Mouse (Mus musculus): ENCODE measurements at regions not wholly inside any gene's neighbourhood (a gene's known extent, or its start where the extent isn't known, plus 50 kb on each side); places are given as distances from the start of the nearest gene placed in this dataset.

DNA sequence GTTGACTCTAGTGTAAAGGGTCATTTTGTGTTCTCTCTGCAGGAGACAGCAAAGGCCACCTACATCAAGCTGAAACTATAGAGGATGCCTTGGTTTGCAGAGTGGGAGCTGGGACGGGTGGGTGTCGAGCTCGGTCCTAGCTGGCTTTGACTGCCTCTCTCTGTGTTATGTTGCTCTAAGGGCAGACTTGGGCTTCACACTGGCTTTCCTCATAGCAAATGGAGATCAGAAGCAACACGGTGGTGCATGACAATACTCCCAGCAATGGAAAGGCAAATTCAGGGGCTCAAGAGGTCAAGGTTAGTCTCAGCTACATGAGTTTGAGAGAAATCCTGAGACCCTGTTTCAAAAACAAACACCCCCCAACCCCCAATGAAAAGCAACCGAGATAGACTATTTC, 122.1 kb downstream of the Evx1 start:
- no peaks in the 10 kb centered on the region for H3K27me3 ChIP-seq (ENCODE audit: control insufficient read depth, insufficient read depth, low read length)
- DNase-seq (ENCODE audit: low read depth in 3 of 3, low spot score in 3 of 3): no peak
- H3K4me1 ChIP-seq (replicated peaks; ENCODE audit: control insufficient read depth in 2 of 2, insufficient read depth in 2 of 2, low read length in 1 of 2): no peaks in the 10 kb centered on the region
- H3K27ac ChIP-seq: no peak overlapping the region
- WGBS (ENCODE audit: insufficient replicate concordance): 52% methylated on average over 5 of the region's 5 CpGs
- H3K9me3 ChIP-seq (ENCODE audit: control insufficient read depth, low read length): no peaks in the 10 kb centered on the region
- no peak overlapping the region for H3K4me2 ChIP-seq (ENCODE audit: low read depth)
- H3K36me3 ChIP-seq (replicated peaks; ENCODE audit: control insufficient read depth, insufficient read depth, low read depth): no peaks in the 10 kb centered on the region
- no peak overlapping the region for H3K4me3 ChIP-seq (ENCODE audit: insufficient read depth in 1 of 2, low read depth in 2 of 2, low read length in 2 of 2)
- no peak for TF ChIP-seq EP300 (IDR thresholded peaks at IDR 0.05; ENCODE audit: low read depth)
- no peak for TF ChIP-seq CTCF (IDR thresholded peaks at IDR 0.05; ENCODE audit: low read depth)
- no peak for ATAC-seq (ENCODE audit: insufficient read depth)
- H3K9ac ChIP-seq (replicated peaks): no peak overlapping the region

DNA sequence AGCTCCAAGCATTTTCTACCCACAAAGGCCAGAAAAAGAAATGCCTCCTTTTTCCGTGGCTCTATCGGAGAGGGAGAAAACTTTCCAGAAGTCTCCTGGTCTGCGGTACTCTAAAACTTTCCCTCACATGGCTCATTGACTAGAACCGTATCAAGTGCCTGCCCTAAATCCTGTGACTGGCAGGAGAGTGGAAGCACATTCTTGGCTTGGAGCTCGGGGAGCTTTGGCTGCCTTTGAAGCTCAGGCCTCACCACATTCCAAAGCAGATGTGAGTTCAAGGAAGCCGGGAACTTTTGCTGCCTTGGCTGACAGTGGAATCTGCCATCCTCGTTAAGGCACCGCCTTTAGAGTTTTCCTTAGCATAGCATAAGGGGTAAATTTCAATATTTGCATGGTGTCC, 125.1 kb downstream of the Evx1 start:
- Histone ChIP-seq H3K4me3 (ENCODE audit: insufficient read depth in 1 of 2, low read depth in 2 of 2, low read length in 2 of 2) (no peak overlapping the region), H3K4me2 (ENCODE audit: low read depth) (no peak overlapping the region), H3K36me3 (replicated peaks; ENCODE audit: control insufficient read depth, insufficient read depth, low read depth) (no peaks in the 10 kb centered on the region), H3K4me1 (replicated peaks; ENCODE audit: control insufficient read depth in 2 of 2, insufficient read depth in 2 of 2, low read length in 1 of 2) (no peaks in the 10 kb centered on the region), H3K9ac (replicated peaks) (no peak overlapping the region), H3K27me3 (ENCODE audit: control insufficient read depth, insufficient read depth, low read length) (no peaks in the 10 kb centered on the region), H3K27ac (no peak overlapping the region), H3K9me3 (ENCODE audit: control insufficient read depth, low read length) (no peaks in the 10 kb centered on the region)
- TF ChIP-seq CTCF (IDR thresholded peaks at IDR 0.05; ENCODE audit: low read depth): no peak
- no peak for TF ChIP-seq EP300 (IDR thresholded peaks at IDR 0.05; ENCODE audit: low read depth)
- no peak for DNase-seq (ENCODE audit: low read depth in 3 of 3, low spot score in 3 of 3)
- ATAC-seq (ENCODE audit: insufficient read depth): no peak
- 59% methylated on average over 8 of the region's 8 CpGs for WGBS (ENCODE audit: insufficient replicate concordance)

DNA sequence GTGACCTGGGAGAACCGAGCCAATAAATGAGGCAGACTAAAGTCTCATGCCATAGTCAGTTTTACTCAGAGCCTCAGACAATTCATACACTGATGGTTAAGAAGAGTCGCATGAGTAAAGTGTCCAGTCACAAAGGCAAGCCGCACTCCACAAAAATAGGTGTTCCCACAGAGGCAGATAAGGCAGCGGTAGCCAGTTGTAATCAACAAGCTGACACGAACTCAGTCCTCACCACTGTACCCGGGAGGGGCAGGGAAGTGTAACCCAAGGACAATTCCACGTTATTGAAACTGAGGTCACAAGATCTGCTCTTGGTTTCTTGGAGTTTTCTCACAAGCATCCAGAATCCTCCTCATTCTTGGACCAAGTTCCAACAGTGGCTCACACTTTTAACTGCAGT, 125.9 kb downstream of the Evx1 start:
- Histone ChIP-seq H3K9me3 (ENCODE audit: control insufficient read depth, low read length) (no peaks in the 10 kb centered on the region), H3K27me3 (ENCODE audit: control insufficient read depth, insufficient read depth, low read length) (no peaks in the 10 kb centered on the region), H3K4me3 (ENCODE audit: insufficient read depth in 1 of 2, low read depth in 2 of 2, low read length in 2 of 2) (no peak overlapping the region), H3K4me2 (ENCODE audit: low read depth) (no peak overlapping the region), H3K4me1 (replicated peaks; ENCODE audit: control insufficient read depth in 2 of 2, insufficient read depth in 2 of 2, low read length in 1 of 2) (no peaks in the 10 kb centered on the region), H3K9ac (replicated peaks) (no peak overlapping the region), H3K27ac (no peak overlapping the region), H3K36me3 (replicated peaks; ENCODE audit: control insufficient read depth, insufficient read depth, low read depth) (no peaks in the 10 kb centered on the region)
- 48% methylated on average over 7 of the region's 7 CpGs for WGBS (ENCODE audit: insufficient replicate concordance)
- ATAC-seq (ENCODE audit: insufficient read depth) (no peak), DNase-seq (ENCODE audit: low read depth in 3 of 3, low spot score in 3 of 3) (no peak)
- TF ChIP-seq CTCF (IDR thresholded peaks at IDR 0.05; ENCODE audit: low read depth) (no peak), EP300 (IDR thresholded peaks at IDR 0.05; ENCODE audit: low read depth) (no peak)

DNA sequence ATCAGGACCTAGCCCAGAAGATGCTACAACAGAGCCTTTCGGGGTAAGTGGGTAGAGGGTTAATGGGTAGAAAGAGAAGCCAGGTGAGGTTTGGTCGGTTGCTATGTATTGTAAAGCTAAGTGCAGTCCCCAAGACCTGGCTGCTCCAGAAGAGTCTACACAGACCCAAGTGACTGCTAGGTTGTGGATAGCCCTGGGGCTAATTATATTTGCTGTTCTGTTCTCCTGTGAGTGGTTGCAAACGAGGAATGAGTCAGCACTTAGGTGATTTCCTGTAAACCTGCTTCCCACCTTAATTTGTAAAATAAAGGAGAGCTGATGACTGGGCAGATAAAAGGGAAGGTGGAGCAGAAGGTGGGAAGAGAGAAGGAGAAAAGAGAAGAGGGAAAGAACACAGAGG, 126.9 kb downstream of the Evx1 start:
- Histone ChIP-seq H3K36me3 (replicated peaks; ENCODE audit: control insufficient read depth, insufficient read depth, low read depth) (no peaks in the 10 kb centered on the region), H3K4me1 (replicated peaks; ENCODE audit: control insufficient read depth in 2 of 2, insufficient read depth in 2 of 2, low read length in 1 of 2) (no peaks in the 10 kb centered on the region), H3K4me2 (ENCODE audit: low read depth) (no peak overlapping the region), H3K9ac (replicated peaks) (no peak overlapping the region), H3K9me3 (ENCODE audit: control insufficient read depth, low read length) (no peaks in the 10 kb centered on the region), H3K4me3 (ENCODE audit: insufficient read depth in 1 of 2, low read depth in 2 of 2, low read length in 2 of 2) (no peak overlapping the region), H3K27me3 (ENCODE audit: control insufficient read depth, insufficient read depth, low read length) (no peaks in the 10 kb centered on the region), H3K27ac (no peak overlapping the region)
- DNase-seq (ENCODE audit: low read depth in 3 of 3, low spot score in 3 of 3): no peak
- no peak for ATAC-seq (ENCODE audit: insufficient read depth)
- TF ChIP-seq CTCF (IDR thresholded peaks at IDR 0.05; ENCODE audit: low read depth): no peak
- TF ChIP-seq EP300 (IDR thresholded peaks at IDR 0.05; ENCODE audit: low read depth): no peak
- 41% methylated on average over 3 of the region's 3 CpGs for WGBS (ENCODE audit: insufficient replicate concordance)

DNA sequence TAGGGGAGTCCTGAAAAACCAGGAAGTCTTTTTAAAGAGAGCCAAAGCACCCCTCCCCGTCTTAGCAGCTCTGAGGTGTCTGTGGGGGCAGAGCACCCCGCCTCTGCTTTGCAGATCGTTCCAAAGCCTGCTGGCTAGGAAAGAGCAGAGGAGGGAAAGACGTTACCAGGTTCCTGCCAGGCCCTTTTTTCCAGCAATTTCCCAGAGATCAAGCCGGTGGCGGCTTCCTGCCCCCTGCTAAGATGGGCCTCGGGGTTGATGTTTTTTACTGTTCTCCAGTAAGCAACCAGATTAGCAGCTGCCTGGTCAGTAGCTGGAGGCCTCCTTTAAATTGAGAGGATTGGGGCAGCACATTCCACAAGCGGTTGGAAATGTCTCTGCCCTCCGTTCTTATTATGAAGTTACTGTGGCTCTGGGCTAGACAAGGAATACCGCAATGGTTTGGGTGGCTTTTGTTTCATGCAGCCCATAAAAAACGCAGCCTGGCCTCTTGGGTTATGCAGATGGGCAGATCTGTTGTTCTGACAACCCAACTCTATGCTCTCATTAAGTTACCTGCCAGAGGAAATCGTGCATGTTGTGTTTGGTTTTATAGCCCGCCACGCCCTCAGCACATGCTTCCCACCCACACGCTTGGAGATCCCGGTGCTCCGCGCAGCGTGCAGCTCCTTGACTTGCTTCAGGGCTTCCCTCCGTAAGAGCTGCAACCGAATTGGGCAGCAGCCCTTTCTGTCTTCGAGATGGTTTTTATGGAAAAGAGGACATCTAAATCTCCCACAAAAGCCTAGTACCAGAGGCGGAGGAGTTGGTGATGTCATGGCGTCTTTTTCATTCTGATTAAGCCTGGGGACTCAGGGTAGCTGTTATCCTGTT, 130.1 kb downstream of the Evx1 start:
- DNase-seq (ENCODE audit: low read depth in 3 of 3, low spot score in 3 of 3) (no peak), ATAC-seq (ENCODE audit: insufficient read depth) (no peak)
- 50% methylated on average over 24 of the region's 24 CpGs for WGBS (ENCODE audit: insufficient replicate concordance)
- TF ChIP-seq CTCF (IDR thresholded peaks at IDR 0.05; ENCODE audit: low read depth): no peak
- no peak overlapping the region for H3K4me2 ChIP-seq (ENCODE audit: low read depth)
- no peaks in the 10 kb centered on the region for H3K4me1 ChIP-seq (replicated peaks; ENCODE audit: control insufficient read depth in 2 of 2, insufficient read depth in 2 of 2, low read length in 1 of 2)
- H3K9me3 ChIP-seq (ENCODE audit: control insufficient read depth, low read length): no peaks in the 10 kb centered on the region
- H3K36me3 ChIP-seq (replicated peaks; ENCODE audit: control insufficient read depth, insufficient read depth, low read depth): no peaks in the 10 kb centered on the region
- H3K9ac ChIP-seq (replicated peaks): no peak overlapping the region
- no peaks in the 10 kb centered on the region for H3K27me3 ChIP-seq (ENCODE audit: control insufficient read depth, insufficient read depth, low read length)
- no peak overlapping the region for H3K4me3 ChIP-seq (ENCODE audit: insufficient read depth in 1 of 2, low read depth in 2 of 2, low read length in 2 of 2)
- no peak overlapping the region for H3K27ac ChIP-seq
